ENCODE assay signal across 11 mouse cellular contexts in genomic region chr3:105487171-105487570, GRCm38 (mm10). TPM values are rescaled to one million over a fixed set of nuclear protein-coding genes. Genes with fewer than 3 reads are reported as not detected.
A peak's percentile ranks its signal among the peaks of the same experiment; 100 is the strongest.
DNase-seq lines count a peak whose midpoint lies in the region; ATAC-seq lines count a peak whose summit lies in the region.
"Had no signal": no experiment of that assay in that cellular context is flagged by ENCODE, and none has a peak within 500 bp of the region (broad histone marks: within the 10 kb centered on the region; RNA-seq: fewer than 3 reads in every experiment).

No protein-coding gene starts in this region.

- no peaks in the 10 kb centered on the region for H3K9me3 ChIP-seq in hindbrain, embryonic 10.5 days
- no peaks in the 10 kb centered on the region for H3K9me3 ChIP-seq in hindbrain, embryonic 14.5 days (ENCODE audit: control insufficient read depth, low read length)

- DNase-seq in hindbrain, embryonic 10.5 days (ENCODE audit: low spot score): peak; percentile 25
- DNase-seq in hindbrain, embryonic 14.5 days (ENCODE audit: low spot score): no peak
- DNase-seq in urinary bladder, postnatal 14 days (ENCODE audit: low spot score): peak; percentile 35
- no peak for DNase-seq in urinary bladder, postnatal 36 days (ENCODE audit: low spot score in 2 of 2)
- DNase-seq in embryo, embryonic 9.5 days (ENCODE audit: extremely low spot score): peak; percentile 40
- no peak for DNase-seq in layer of hippocampus, adult 18-20 months (ENCODE audit: low spot score in 2 of 2)
- no peak for DNase-seq in spleen, postnatal 14 days (ENCODE audit: low spot score in 2 of 2)
- DNase-seq: cerebellum, adult 11 months; heart, adult 11 months had no signal

- H3K4me3 ChIP-seq in hindbrain, embryonic 10.5 days: no peak overlapping the region
- no peak overlapping the region for H3K4me3 ChIP-seq in hindbrain, embryonic 14.5 days (replicated peaks; ENCODE audit: low read length)

- no peaks in the 10 kb centered on the region for H3K27me3 ChIP-seq in hindbrain, embryonic 10.5 days (ENCODE audit: insufficient read depth, poor library complexity, severe bottlenecking)
- H3K27me3 ChIP-seq in hindbrain, embryonic 14.5 days (ENCODE audit: control insufficient read depth, insufficient read depth, low read length): no peaks in the 10 kb centered on the region

- no peak overlapping the region for H3K4me2 ChIP-seq in hindbrain, embryonic 14.5 days (replicated peaks)

- WGBS in hindbrain, embryonic 10.5 days: 48% methylated on average over 8 of the region's 8 CpGs
- 52% methylated on average over 8 of the region's 8 CpGs for WGBS in hindbrain, embryonic 14.5 days

- ATAC-seq in hindbrain, embryonic 14.5 days (ENCODE audit: low FRiP score): no peak
- ATAC-seq in megakaryocyte-erythroid progenitor cell, adult 5-6 weeks (replicated peaks; ENCODE audit: low FRiP score, low TSS enrichment, poor library complexity, severe bottlenecking): no peak
- ATAC-seq: hindbrain, embryonic 16.5 days had no signal

- H3K4me1 ChIP-seq in hindbrain, embryonic 10.5 days (replicated peaks): peaks cover 38% of the 10 kb centered on the region
- H3K4me1 ChIP-seq in hindbrain, embryonic 14.5 days (replicated peaks; ENCODE audit: control insufficient read depth, insufficient read depth, low read length): peaks cover 30% of the 10 kb centered on the region

- no peak overlapping the region for H3K27ac ChIP-seq in hindbrain, embryonic 10.5 days
- H3K27ac ChIP-seq in hindbrain, embryonic 14.5 days: no peak overlapping the region

- H3K36me3 ChIP-seq in hindbrain, embryonic 10.5 days: no peaks in the 10 kb centered on the region
- no peaks in the 10 kb centered on the region for H3K36me3 ChIP-seq in hindbrain, embryonic 14.5 days (replicated peaks; ENCODE audit: control insufficient read depth, insufficient read depth)

- H3K9ac ChIP-seq in hindbrain, embryonic 14.5 days: no peak overlapping the region

RNA-seq across cellular contexts. Expression of gene Kcnd3, which starts 35.0 kb away (rescaled TPM):
- polyA plus RNA-seq in hindbrain, embryonic 10.5 days (2016; fragmentation: Nextera tagmentation; extraction: Ambion mirVana): 0.58 and 0.90 TPM in 2 replicates
- 11.7 and 12.3 TPM in 2 replicates for polyA plus RNA-seq in hindbrain, embryonic 14.5 days (2014; fragmentation: Nextera tagmentation; extraction: Ambion mirVana)
- total RNA-seq in layer of hippocampus, adult 18-20 months (2021): 10 to 100 TPM; 61.6 to 63.9 TPM
- not detected in 2 replicates for total RNA-seq in megakaryocyte-erythroid progenitor cell, adult 5-6 weeks (2014; fragmentation: Nextera tagmentation)
- total RNA-seq in megakaryocyte-erythroid progenitor cell, adult 5-6 weeks (2017): not detected in 2 replicates

Comparison
In these comparisons a context has a peak if more than half of its experiments do, and no peak if none do; other contexts are left out.
1. DNase-seq: peak in hindbrain, embryonic 10.5 days (single experiment), urinary bladder, postnatal 14 days (single experiment) and embryo, embryonic 9.5 days (single experiment); none in hindbrain, embryonic 14.5 days (single experiment), urinary bladder, postnatal 36 days (0 of 2), layer of hippocampus, adult 18-20 months (0 of 2) and spleen, postnatal 14 days (0 of 2).
2. RNA of gene Kcnd3, which starts 35.0 kb away (total RNA-seq): 61.6 to 63.9 TPM in layer of hippocampus, adult 18-20 months; not detected in megakaryocyte-erythroid progenitor cell, adult 5-6 weeks; every median in the first group is over 10 times any median in the second.